Mouse (Mus musculus) embryonic facial prominence, embryonic 10.5 days (tissue): ENCODE measurements around the gene Wdr34. TPM values are rescaled to one million over a fixed set of nuclear protein-coding genes. Genes with fewer than 3 reads are reported as not detected.
"Not testable (repeated sequence)": the region's sequence is repeated elsewhere in the genome, so short reads cannot be mapped to it uniquely, and the experiment has no call there.

Source experiments
- DNase-seq: peaks from one replicate; pipeline ENCODE4 v3.0.0-alpha.2; 2017; ENCODE audit warnings: low spot score
- H3K27ac ChIP-seq: fragments of 300-500 bp; sonication (generic); replicated peaks from 2 replicates; pipeline ENCODE4 v1.5.1; 2016; ENCODE audit warnings: mild to moderate bottlenecking
- H3K27me3 ChIP-seq: fragments of 300-500 bp; sonication (generic); replicated peaks from 2 replicates; pipeline ENCODE4 v1.6.1; 2016; ENCODE audit warnings: low read depth, mild to moderate bottlenecking; ENCODE audit not compliant: poor library complexity, severe bottlenecking
- H3K36me3 ChIP-seq: fragments of 300-500 bp; sonication (generic); replicated peaks from 2 replicates; pipeline ENCODE4 v1.6.1; 2016; ENCODE audit warnings: mild to moderate bottlenecking, moderate library complexity
- H3K4me1 ChIP-seq: fragments of 300-500 bp; sonication (generic); 2 replicates; pipeline ENCODE4 v1.6.1; 2016
- H3K4me3 ChIP-seq: fragments of 300-500 bp; sonication (generic); 2 replicates; pipeline ENCODE4 v1.5.1; 2016; ENCODE audit warnings: mild to moderate bottlenecking, moderate library complexity
- H3K9me3 ChIP-seq: fragments of 300-500 bp; sonication (generic); 2 replicates; pipeline ENCODE4 v1.6.1; 2016; ENCODE audit warnings: mild to moderate bottlenecking
- WGBS: fragments of 180-500 bp; shearing (Covaris S2); methylation state at CpG from one replicate; pipeline ENCODE4 v1.1.7; 2016; 5-methylcytosine and 5-hydroxymethylcytosine counted together
- polyA plus RNA-seq: library from polyadenylated mRNA; unstranded; fragments of >200 nt; fragmentation: Nextera tagmentation; extraction: Ambion mirVana; gene quantifications from 2 replicates; pipeline ENCODE4 v1.2.1, GENCODE M21; 2016

Wdr34 gene
- polyA plus RNA-seq, 1 experiment from 2014 or later, result 32.9 TPM

DNA sequence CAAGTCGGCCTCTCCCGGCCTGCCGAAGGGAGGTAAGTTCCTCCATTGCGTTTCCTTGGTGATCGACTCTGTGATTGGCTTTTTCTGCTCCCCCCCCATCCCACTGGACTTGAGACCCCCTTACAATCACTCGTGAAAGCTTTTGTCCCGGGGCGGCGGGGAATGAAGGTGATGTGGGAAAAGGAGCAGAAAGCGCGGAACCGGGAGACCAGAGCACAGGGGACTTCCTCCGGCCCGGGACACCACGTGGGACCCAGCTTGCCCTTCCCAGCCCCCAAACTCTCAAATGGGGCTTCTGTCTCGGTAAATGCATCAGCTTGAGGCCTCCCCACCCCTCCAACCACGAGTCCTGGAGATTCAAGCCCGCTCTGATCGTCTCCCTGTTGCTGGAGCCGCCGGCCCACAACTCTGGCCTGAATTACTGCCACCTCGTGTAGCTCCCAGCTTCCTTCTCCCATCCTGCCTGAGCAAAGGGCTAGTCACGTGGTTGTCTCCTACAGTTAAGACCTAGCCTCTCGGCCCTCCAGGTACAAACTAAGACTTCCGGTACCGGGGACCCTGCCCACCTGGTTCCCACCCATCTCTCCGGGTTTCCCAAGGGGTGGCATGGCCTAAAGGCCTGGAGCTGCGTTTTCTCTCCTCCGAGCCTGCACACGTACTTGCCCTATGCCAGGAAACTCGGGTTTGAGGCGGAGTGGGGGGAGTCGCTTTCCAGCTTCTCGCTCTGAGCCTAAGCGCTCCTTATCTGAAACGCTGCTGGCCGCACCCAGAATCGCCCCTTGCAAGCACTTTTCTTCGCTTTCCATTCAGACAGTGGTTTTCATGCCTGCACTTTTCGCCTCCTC is 13.8 kb upstream of the Wdr34 start:
- Histone ChIP-seq H3K9me3 (no peaks in the 10 kb centered on the region), H3K36me3 (peaks cover 7% of the 10 kb centered on the region), H3K27ac (peak overlapping the region; percentile 96), H3K27me3 (no peaks in the 10 kb centered on the region), H3K4me1 (peaks cover 44% of the 10 kb centered on the region), H3K4me3 (peak overlapping the region; percentile 80)
- DNase-seq, result peak; percentile 83
- WGBS, result under 1% methylated on average over 40 of the region's 40 CpGs

DNA sequence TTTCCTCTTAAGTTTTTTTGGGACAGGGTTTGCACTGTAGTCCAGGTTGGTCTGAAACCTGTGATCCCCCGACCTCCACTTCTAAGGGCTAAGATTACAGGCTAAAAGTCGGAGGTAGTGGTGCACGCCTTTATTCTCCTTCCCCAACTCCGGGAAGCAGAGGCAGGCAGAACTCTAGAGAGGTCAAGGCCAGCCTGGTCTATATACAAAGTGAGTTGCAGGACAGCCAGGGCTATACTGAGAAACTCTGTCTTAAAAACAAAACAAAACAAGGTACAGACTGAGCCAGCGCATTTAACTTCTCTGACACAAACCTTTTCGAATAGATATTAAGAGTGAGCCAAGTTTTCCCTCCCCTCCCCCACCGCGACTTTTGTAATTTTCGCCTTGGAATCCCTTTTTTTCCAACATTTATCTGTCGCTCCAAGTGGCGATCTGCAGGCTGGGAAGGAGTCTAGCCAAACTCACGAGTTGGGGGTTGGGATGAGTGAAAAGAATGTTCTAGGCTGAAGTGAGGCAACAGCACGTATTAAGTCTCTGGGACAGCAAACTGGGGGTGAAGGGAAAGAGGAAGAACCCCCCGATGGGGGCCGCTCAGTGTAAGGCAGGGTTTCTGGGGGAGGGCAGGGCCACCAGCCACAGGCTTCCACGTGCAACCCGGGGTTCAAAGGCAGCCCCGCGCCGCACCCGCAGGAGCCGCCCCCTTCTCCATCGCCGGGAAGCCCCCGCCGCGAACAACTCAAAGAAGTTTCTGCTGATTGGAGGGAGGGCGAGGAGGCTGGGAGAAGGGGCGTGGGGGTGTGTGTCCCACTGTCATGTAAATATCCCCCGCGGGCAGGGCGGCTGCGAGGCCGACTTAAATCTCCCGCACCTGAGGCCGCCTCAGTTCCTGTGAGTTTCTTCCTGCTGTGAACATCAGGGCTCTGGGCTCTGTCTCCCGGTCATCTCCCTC is 12.8 kb upstream of the Wdr34 start:
- Histone ChIP-seq H3K27me3 (no peaks in the 10 kb centered on the region), H3K4me3 (peak overlapping the region; percentile 80), H3K9me3 (no peaks in the 10 kb centered on the region), H3K4me1 (peaks cover 50% of the 10 kb centered on the region), H3K27ac (peak overlapping the region; percentile 96), H3K36me3 (peaks cover 5% of the 10 kb centered on the region)
- WGBS, result 8% methylated on average over 37 of the region's 37 CpGs
- DNase-seq, result peak; percentile 91

DNA sequence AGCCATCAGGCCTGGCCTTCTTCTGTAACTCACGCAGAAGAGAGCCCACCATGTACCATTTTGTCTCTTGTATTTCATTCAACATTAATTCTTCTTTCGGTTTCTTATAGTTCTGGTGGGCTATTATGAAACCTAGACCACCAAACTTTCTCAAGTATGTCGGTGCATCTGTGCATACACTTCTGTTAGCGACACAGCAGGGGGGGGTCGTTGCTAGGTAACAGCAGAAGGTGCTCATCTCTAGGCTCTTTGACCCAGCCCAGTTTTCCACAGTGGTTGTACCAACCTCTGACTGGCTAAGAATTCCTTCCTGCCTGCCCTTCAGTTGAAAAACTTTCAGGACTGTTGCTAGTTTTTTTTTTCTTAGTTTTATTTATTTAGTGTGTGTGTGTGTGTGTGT is 9.7 kb upstream of the Wdr34 start:
- H3K27ac ChIP-seq, result no peak overlapping the region
- DNase-seq, result no peak
- 53% methylated on average over 5 of the region's 5 CpGs for WGBS

DNA sequence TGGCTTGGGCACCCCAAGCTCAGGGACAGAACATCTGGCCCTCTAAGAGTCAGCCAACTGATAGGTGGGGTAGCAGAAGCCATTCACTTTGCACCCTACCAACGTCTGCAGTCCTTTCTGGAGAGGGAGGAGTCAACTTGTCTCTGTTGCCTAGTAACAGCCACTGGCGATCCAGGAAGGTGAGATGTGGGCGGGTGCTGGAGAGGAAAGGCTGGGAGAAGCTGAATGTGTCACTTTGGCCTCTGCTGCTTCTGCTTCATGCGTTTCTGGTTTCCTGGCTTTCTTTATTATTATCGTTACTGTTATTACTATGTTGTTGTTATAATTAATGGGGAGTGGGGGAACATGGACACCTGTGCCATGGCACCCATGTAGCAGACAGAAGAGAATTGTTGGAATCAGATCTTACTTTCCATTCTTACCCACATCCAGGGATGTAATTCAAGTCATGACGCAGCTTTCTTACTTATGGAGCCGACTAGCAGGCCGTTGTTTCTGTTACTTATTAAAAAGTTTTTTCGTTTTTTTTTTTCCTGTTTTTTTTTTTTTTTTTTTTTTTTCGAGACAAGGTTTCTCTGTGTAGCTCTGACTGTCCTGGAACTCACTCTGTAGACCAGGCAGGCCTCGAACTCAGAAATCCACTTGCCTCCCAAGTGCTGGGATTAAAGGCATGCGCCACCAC is 8.7 kb upstream of the Wdr34 start, which contains the start of gene Set:
TSS of gene Set (plus strand) at position 156 of the 682 bp plus-strand sequence.
- H3K27ac ChIP-seq, result no peak within 1 kb of the TSS

More for the DNA sequence above, 9.7 kb upstream of the Wdr34 start:
- Histone ChIP-seq H3K9me3 (no peaks in the 10 kb centered on the region), H3K36me3 (no peaks in the 10 kb centered on the region), H3K4me1 (peaks cover 26% of the 10 kb centered on the region), H3K4me3 (no peak overlapping the region), H3K27me3 (no peaks in the 10 kb centered on the region)

DNA sequence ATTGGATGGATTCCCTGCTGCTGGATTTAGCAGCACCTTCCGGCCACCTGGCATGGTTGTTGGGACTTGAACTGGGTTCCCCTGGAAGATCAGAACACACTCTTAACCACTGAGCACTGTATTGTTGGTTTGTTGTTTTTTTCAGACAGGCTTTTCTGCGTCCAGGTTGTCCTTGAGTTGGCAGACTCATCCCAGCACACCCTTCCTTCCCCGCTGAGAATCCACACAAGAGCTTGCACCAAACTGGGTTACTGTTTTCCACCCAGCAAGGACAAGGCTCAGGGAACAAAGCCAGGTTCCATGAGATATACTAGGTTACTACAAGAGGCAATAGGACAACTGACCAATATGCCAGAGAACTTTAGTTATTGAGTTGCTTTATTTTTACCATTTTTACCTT is 8.1 kb upstream of the Wdr34 start:
- DNase-seq, result no peak
- WGBS, result 85% methylated on average over 3 of the region's 3 CpGs
- Histone ChIP-seq H3K27me3 (no peaks in the 10 kb centered on the region), H3K9me3 (no peaks in the 10 kb centered on the region), H3K4me1 (peaks cover 15% of the 10 kb centered on the region), H3K27ac (no peak overlapping the region), H3K4me3 (no peak overlapping the region), H3K36me3 (no peaks in the 10 kb centered on the region)

More for the DNA sequence above, 8.7 kb upstream of the Wdr34 start, which contains the start of gene Set:
- WGBS, result 48% methylated on average over 12 of the region's 12 CpGs
- H3K4me3 ChIP-seq, result no peak within 1 kb of the TSS
- no peaks in the 10 kb centered on the region for H3K36me3 ChIP-seq
- no peaks in the 10 kb centered on the region for H3K9me3 ChIP-seq
- H3K4me1 ChIP-seq, result peaks cover 17% of the 10 kb centered on the region
- H3K27me3 ChIP-seq, result no peaks in the 10 kb centered on the region
- DNase-seq, result peak; percentile 55

DNA sequence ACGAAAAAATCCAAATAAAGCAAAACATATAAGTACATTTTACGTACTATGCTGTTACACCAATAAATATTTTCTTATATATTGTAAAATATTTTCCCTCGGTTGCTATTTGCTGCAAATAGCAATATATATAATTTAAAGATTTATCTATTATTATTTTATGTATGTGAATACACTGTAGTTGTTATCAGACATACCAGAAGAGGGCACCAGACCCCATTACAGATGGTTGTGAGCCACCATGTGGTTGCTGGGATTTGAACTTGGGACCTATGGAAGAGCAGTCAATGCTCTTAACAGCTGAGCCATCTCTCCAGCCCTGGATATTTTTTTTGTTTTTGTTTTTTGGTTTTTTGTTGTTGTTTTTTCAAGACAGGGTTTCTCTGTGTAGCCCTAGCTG is 6.6 kb upstream of the Wdr34 start:
- not testable (repeated sequence) for H3K27ac ChIP-seq, H3K27me3 ChIP-seq, H3K36me3 ChIP-seq, DNase-seq, H3K9me3 ChIP-seq, H3K4me3 ChIP-seq, H3K4me1 ChIP-seq
- 94% methylated on average over 3 of the region's 3 CpGs for WGBS

DNA sequence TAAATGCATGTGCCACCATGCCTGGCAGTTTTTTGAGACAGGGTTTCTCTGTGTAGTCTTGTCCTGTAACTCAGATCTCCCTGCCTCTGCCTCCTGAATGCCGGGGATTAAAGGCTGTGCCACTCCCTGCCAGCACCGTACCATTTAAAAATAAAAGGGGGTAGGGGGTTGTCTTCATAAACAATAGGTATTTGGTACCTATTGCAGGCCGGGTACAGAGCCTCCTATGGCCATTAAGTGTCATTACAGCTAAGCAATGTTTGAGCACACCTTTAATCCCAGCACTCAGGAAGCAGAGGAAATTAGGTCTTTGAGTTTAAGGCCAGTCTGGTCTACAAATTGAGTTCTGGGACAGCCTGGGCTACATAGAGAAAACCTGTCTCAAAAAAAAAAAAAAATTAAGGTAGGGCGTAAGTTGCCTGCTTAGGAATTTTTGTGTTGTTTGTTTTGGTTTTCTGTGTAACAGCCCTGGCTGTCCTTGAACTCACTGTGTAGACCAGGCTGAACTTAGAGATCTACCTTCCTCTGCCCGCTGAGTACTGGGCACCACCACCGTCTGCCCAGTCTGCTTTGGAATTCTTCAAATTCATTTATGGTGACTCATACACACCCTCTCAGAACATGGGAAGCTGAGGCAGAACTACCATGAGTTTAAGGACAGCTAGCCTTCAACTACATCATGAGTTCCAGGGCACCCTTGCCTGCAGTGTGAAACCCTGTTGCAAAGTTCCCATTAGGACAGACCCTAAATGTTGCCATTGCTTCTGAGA is 3.5 kb upstream of the Wdr34 start:
- H3K27ac ChIP-seq, result no peak overlapping the region
- no peak overlapping the region for H3K4me3 ChIP-seq
- 49% methylated on average over 6 of the region's 6 CpGs for WGBS
- H3K9me3 ChIP-seq, result no peaks in the 10 kb centered on the region
- DNase-seq, result no peak
- H3K4me1 ChIP-seq, result peaks cover 10% of the 10 kb centered on the region
- peaks cover 4% of the 10 kb centered on the region; the same call in 1 of the 2 replicates for H3K36me3 ChIP-seq
- no peaks in the 10 kb centered on the region for H3K27me3 ChIP-seq

DNA sequence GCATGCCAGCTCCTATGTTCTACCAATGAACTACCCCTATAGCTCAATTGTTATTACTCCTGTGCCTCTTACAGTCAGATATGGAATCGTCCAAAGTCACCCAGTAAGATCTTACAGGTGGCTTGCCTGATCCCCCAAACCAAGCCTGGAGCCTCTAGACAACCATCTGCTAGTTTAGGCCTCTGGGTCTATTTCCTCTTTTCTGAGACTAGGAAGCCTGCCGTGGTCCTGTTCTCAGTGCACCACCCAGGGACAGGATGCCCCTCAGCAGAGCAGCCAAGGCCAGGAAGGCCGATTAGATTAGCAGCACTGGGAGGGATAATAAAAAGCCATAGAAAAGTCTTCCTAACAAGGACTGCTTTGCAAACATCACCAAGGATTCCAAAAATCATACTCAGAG is 1.1 kb upstream of the Wdr34 start:
- whole genome bisulfite sequencing, result 83% methylated on average over 3 of the region's 3 CpGs
- no peaks in the 10 kb centered on the region for H3K27me3 ChIP-seq
- peaks cover 16% of the 10 kb centered on the region for H3K36me3 ChIP-seq
- H3K4me3 ChIP-seq, result no peak overlapping the region; the same call in 1 of the 2 replicates
- H3K4me1 ChIP-seq, result 0 out of 2 replicates have a peak, but pooled peaks cover 7% of the 10 kb centered on the region
- no peak for DNase-seq
- H3K27ac ChIP-seq, result peak overlapping the region; percentile 90; the same call in 1 of the 2 replicates
- no peaks in the 10 kb centered on the region for H3K9me3 ChIP-seq

DNA sequence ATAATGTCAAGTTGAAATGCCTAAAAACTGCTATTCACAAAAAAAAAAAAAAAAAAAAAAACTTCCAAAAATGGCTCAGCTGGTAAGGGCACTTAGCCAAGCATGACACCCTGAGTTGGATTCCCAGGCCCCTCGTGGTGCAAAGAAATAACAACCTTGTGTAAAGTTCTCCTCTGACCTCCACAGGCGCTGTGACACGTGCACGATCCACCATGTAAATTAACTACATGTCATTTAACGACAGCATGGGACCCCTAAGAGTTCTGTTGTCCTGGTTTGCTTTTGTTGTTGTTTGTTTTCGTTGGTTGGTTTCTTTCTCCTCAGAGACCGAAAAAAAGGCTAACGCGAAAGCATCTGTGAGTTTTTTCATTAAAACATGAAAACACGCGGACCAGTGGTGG is 580 bp downstream of the Wdr34 start:
- Histone ChIP-seq H3K9me3 (no peaks in the 10 kb centered on the region), H3K36me3 (peaks cover 21% of the 10 kb centered on the region), H3K27ac (peak overlapping the region; percentile 90), H3K4me3 (peak overlapping the region; percentile 69), H3K27me3 (no peaks in the 10 kb centered on the region), H3K4me1 (0 out of 2 replicates have a peak, but pooled peaks cover 7% of the 10 kb centered on the region)
- WGBS, result 64% methylated on average over 11 of the region's 11 CpGs
- no peak for DNase-seq

DNA sequence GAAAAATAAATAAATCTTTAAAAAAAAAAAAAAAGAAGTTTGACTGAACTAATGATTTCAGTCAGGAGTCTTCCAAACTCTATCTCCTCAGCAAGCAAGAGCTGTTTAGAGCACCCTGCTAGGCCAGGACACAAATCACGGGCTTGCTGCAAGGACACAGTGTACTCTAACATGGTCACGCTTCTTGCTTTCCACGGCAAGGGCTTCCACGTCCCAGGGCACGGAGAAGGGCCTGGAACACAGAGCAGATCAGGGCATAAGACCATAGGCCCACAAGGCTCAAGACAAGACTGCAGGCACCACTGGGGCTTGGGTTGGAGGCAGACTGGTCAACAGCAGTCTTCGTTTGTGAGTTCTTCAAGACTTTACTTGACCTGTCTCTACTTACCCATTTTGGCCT is 1.6 kb downstream of the Wdr34 start:
- Histone ChIP-seq H3K27ac (no peak overlapping the region), H3K4me1 (peaks cover 15% of the 10 kb centered on the region), H3K36me3 (peaks cover 21% of the 10 kb centered on the region), H3K9me3 (no peaks in the 10 kb centered on the region), H3K27me3 (no peaks in the 10 kb centered on the region), H3K4me3 (no peak overlapping the region)
- 95% methylated on average over 6 of the region's 6 CpGs for WGBS
- DNase-seq, result no peak

DNA sequence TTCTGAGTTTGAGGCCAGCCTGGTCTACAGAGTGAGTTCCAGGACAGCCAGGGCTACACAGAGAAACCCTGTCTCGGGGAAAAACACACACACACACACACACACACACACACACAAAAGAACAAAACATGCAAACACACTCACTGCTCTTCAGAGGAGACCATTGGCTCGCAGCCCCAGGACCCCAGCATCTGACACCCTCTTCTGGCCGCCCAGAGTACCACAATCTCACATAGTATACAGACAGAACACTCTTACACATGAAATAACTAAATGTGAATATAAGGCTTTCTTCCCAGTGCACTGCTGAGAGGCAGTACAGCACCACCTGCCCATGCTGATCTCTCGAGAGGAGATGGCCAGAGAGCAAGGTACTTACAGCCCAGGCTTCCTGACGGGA is 4.1 kb downstream of the Wdr34 start:
- Histone ChIP-seq H3K36me3 (peaks cover 25% of the 10 kb centered on the region), H3K9me3 (no peaks in the 10 kb centered on the region), H3K4me1 (peaks cover 15% of the 10 kb centered on the region), H3K27me3 (no peaks in the 10 kb centered on the region), H3K4me3 (no peak overlapping the region), H3K27ac (no peak overlapping the region)
- 82% methylated on average over 5 of the region's 5 CpGs for WGBS
- no peak for DNase-seq
